Mouse (Mus musculus) common myeloid progenitor, adult 5-6 weeks (primary cell): ENCODE data around the gene Lrg1. TPM values are rescaled to one million over a fixed set of nuclear protein-coding genes. Genes with fewer than 3 reads are reported as not detected.

Experiments used
- ATAC-seq: replicated peaks from 2 replicates; pipeline ENCODE4 v1.8.0; 2016; ENCODE audit warnings: low read depth, mild to moderate bottlenecking, moderate TSS enrichment, inconsistent platforms; ENCODE audit not compliant: poor library complexity, severe bottlenecking
- total RNA-seq: library from RNA; stranded (forward); fragments of 200-1000, 187-1606 nt; gene quantifications from 2 replicates; pipeline ENCODE4 v1.2.3, GENCODE M21; 2017

Gene Lrg1
- total RNA-seq = 0.14 TPM in 1 of 2 replicates, not detected in the other

- no peak for ATAC-seq
Measured at GRCm38 (mm10) chr17:56121826-56122225, at the start of gene Lrg1. Gene Lrg1, minus strand, starts transcription at chr17:56122001.

- ATAC-seq = no peak
Measured at GRCm38 (mm10) chr17:56171456-56171855, 49.7 kb upstream of the Lrg1 start.

GRCm38 (mm10) chr17:56170636-56171035, 48.8 kb upstream of the Lrg1 start:
- ATAC-seq = no peak

GRCm38 (mm10) chr17:56169830-56170229, 48.0 kb upstream of the Lrg1 start:
- ATAC-seq = no peak

GRCm38 (mm10) chr17:56165671-56166070, 43.9 kb upstream of the Lrg1 start:
- ATAC-seq = no peak

DNA sequence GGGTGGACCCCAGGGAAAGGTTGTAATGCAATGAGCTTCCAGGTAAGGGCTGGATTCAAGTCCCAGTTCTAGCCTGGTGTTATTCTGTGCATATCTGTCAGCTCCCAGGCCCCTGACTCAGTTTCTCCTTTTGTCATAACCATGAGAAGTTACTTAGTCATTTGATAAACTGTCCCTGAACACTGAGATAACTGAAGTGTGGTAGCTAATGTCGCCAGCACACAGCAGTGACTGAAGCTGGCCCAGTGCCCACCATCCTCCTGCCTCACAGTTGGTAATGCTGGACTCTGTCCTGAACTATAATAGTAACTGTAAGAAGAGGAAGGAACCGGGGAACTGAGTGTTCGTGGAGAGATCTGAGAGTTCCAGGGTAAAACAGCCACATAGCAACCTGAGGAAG, 42.7 kb upstream of the Lrg1 start:
- ATAC-seq = no peak

DNA sequence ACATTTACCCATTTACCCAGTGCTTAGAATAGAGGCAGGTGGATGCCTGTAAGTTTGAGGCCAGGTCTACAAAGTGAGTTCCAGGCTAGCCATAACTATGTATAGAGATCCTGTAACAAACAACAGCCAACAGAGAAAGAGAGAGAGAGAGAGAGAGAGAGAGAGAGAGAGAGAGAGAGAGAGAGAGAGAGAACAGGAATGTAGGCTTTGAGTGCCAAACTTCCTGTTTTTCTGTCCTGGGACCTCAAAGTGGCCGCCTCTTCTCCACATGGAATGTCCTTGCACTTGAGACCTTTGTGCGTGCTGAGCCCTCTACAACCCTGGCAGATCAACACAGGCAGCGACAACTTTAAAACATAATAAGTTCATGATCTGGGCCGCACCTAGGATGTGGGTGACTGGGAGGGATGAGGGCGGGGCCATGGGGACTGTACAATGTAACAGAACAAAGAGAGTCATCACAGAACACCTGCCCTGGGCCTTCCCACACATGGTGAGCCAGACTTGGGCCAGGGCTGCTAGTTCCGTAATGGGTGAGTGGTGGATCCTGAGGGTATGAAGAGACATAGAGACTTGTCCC, 41.8 kb upstream of the Lrg1 start:
- ATAC-seq = no peak

DNA sequence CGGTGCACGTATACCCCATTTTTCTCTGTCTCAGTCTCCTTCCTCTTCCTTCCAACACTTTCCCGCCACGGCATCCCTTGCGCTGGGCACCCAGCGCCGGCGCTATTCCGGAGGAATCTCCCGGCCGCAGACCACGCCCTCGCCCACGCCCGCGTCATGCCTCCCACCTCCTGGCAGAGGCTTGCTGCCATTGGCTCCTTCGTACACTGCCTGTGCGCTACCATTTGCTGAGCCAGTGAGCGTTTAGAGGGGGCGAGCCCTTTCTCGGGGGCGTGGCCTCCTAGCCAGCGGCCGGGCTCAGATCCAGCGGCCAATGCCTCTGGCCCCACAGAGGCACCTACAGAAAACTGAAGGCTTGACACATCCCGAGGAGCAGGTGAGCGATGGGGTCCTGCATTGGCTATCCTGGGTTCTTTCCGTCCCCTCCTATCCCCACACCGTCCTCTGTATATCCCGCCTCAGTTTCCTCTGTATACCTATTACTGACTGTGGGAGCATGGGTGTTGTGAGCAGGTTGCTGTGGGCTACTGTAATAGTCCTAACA, 40.5 kb upstream of the Lrg1 start, which contains the start of gene Tnfaip8l1:
Tnfaip8l1 (plus strand) TSS at position 247 of the 544 bp plus-strand sequence.
- peak; percentile 98 for ATAC-seq

GRCm38 (mm10) chr17:56159729-56160128, 37.9 kb upstream of the Lrg1 start:
- ATAC-seq = peak; percentile 38

- peak; percentile 74 for ATAC-seq
Measured at GRCm38 (mm10) chr17:56153643-56154042, 31.8 kb upstream of the Lrg1 start.

- no peak for ATAC-seq
Measured at GRCm38 (mm10) chr17:56149897-56150296, 28.1 kb upstream of the Lrg1 start.

GRCm38 (mm10) chr17:56148790-56149618, 27.2 kb upstream of the Lrg1 start:
- ATAC-seq = 0 out of 2 replicates have a peak, but pooled peaks have one; percentile 8

DNA sequence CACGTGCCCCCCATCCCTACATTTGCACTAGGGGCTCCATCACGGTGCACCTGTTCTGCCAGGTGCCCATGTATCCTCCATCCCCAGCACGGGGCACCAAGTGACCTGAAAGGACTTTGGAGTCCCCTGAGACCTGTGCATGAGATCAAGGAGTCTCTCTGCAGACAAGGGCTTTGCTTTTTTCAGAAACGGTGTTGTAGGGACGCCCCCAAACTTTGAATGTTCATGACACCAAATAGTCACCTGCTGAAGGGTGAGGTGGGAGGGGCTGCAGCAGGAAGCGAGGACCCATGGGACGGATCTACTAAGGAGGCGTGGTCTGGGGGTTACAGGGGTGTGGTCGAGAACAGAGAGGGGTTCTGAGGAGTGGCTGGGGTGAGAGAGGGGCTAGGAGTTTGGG, 26.5 kb upstream of the Lrg1 start:
- no peak for ATAC-seq

GRCm38 (mm10) chr17:56147420-56147819, 25.6 kb upstream of the Lrg1 start:
- no peak for ATAC-seq

DNA sequence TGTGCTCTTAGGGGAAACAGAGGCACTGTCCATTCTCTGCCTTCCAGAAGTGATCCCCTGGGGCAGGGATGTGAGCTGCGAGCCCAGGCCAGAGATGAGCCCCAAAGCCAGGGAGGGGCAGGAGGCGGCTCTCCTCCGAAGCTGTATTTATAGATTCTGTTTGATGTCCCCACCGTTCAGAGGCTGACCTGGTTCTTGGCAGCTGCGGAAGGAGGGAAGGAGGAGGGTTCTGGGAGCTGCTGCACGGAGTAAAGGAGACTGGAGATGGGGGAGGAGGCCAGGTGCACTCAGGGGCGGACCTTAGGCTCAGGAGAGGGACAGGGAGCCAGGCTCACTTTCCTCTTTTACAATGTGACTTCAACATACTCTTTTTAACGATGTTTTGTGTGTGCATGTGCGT, 24.3 kb upstream of the Lrg1 start:
- no peak for ATAC-seq

GRCm38 (mm10) chr17:56144546-56144945, 22.7 kb upstream of the Lrg1 start:
- ATAC-seq = no peak

DNA sequence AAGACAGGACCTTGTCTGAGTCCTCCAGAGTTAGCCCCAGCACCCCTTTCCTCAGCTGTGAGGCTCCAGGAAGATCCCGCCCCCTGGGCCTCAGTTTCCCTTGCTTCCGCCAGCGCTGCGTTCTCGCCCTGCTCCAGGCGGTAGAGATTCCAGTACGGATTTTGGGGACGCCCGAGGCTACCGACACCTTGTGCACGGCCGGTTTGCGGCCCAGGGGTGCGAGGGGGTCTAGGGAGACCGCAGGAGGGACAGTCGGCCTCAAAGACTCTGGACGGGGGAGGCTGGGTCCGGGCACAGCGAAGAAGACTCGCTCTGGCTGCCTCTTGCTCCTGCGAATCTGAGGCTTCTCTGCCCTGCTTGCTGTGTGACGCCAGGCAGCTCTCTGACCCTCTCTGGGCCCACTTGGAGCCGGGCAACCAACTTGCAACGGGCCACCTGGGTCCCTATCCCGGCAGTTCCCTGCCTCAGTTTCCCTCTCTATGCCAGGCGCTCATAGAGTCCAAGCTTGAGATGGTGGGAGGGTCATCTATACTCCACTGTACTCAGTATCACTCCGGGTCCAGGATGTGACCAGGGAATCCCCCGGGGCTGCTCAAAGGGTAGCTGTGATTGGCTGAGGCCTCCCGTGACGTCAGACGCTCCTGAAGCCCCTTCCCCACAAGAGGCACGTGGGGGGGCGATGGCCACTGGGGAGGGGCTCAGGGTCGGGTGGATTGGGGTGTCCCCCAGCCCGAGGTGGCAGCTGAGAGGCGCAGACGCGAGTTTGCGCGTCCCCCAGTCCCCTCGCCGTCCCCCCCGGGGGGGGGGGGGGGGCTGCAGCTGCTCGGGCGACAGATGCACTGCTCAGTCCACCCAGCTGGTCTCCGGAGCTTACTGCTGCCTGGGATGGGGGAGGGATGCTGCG, 20.2 kb upstream of the Lrg1 start:
- no peak; the same call in 1 of the 2 replicates for ATAC-seq

DNA sequence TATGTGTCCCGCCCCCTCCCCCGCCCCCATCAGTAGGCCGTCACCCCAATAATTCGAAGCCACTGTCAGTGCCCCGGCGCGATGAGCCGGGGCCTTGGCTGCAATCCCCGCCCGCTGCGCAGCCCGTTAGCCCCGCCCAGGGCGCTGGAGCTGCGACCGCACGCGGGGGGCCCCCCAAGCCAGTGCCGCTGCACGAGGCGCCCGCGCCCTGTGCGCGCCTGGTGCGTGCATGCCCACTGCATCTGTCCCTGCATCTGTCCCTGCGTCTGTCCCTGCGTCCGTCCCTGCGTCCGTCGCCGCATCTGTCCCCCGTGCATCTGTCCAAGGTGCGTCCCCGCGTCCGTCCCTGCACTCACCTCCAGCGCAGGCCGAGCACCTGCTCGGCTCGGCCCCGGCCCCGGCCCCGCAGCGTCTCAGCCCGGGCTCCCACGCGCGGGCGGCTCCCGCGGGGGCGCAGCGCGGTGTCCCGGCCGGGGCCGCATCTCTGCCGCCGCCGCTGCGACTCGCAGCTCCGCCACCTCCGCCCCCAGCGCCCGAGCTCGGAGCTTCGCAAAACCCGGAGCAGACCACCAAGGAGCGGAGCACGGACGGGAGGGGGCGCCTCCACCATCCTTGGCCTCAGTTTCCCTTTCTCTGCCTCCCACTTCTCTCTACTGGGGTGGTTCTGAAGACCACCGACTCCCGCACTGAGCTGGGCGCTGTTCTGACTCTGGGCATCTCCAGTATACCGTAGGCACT, 18.2 kb upstream of the Lrg1 start, which contains the start of gene Sema6b:
Sema6b (minus strand) TSS at position 486 of the 738 bp plus-strand sequence.
- peak; percentile 52 for ATAC-seq

GRCm38 (mm10) chr17:56139355-56139754, 17.6 kb upstream of the Lrg1 start:
- ATAC-seq = no peak
